Mouse (Mus musculus): ENCODE measurements around the gene Tmem164.
"Not testable (repeated sequence)": the region's sequence is repeated elsewhere in the genome, so short reads cannot be mapped to it uniquely, and the experiment has no call there.

Gene Tmem164

DNA sequence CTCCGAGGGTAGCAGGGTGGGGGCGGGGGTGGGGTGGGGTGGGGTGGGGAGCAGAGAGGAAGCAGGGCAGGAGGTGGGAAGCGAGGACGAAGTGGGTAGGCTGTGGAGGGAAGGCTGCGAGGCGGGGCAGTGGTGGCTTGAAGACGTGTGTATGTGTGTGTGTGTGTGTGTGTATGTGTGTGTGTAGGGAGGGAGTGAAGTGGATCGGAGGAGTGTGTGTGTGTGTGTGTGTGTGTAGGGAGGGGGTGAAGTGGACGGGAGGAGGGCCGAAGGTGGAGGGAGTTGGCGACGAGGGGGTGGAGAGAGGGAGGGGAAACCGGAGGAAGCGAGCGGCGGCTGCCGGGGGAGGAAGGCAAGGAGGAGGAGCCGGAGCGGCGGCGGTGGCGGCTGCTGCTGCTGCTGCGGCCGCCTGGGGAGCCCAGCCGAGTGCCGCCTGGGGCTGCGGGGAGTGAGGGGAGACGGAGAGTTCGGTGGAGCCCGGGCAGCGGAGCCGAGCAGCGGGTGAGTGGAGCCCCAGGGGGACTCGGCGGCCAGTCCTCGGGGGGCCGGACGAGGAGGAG, at the start of gene Tmem164:
Tmem164 (plus strand) TSS at position 351 of the 560 bp plus-strand sequence.
- peak; percentile 33 to 47 for DNase-seq (ENCODE audit: low spot score in 2 of 2)

DNA sequence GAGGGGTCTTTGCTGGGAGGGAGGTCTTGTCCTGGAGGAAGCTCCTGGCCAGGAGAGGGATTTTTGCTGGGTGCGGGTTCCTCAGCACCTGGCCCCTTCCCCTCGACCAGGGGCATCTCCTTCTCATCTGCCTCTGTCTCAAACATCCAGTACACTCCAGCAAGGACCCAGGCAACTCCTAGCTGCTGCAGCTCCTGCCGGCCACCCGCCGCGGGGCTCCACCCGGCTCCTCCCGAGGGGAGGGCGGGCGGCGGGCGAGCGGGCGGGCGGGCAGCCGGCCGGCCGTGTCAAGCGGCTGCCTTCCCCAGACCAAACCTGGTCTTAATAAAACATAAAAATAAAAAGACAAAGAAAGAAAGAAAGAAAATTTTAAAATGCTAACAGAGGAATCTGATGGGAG, 48.2 kb upstream of the Tmem164 start:
- not testable (repeated sequence) for DNase-seq (ENCODE audit: low spot score in 2 of 2)

DNA sequence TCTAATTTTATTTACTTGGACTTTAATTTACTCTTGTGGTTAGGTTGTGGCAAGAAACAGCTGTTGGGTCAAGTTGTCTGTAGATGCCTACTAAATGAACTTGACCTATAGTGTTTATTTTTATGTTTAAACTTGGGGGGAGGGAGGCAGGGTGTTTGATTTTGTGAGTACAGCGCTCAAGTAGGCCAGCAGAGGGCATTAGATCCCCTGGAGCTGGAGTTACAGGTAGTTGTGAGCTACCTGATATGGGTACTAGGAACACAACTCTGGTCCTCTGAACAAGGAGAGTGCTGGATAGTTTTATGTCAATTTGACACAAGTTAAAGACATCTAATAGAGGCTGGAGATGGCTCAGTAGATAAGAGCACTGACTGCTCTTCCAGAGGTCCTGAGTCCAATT, 34.0 kb upstream of the Tmem164 start:
- no peak for DNase-seq (ENCODE audit: low spot score in 2 of 2)

DNA sequence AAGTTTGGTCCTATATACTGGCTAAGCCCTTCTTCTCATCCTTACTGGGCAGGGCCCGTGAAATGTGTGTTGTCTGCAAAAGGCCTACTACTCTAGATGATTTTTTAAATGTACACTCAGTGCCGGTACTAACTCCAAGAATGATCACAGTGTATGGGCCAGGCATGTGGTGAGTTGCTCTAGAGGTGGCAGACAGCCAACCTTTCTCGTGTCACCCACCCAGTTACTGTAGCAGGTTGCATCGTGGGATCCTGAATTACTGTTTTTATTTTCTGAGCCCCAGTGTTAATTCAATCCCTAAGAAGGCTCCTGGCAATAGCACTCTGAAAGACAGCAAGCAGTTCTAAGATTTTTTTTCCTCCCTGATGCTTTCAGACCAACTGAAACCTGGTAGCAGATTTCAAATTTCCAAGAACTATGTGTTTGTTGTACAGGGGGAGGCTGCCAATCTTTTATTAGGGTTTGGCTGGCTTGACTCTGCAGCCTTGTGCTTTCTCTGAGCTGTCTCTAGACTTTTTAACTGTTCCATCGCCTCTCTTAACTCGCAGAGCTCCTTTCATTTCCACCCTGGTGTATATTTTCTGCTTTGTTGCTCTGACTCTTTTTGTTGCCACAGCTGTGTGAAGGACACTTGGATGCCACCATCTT, 31.0 kb upstream of the Tmem164 start:
- peak; percentile 2 to 4 for DNase-seq (ENCODE audit: low spot score in 2 of 2)

GRCm38 (mm10) chrX:142664704-142665422, 16.3 kb upstream of the Tmem164 start:
- DNase-seq (ENCODE audit: low spot score in 2 of 2), result no peak

DNA sequence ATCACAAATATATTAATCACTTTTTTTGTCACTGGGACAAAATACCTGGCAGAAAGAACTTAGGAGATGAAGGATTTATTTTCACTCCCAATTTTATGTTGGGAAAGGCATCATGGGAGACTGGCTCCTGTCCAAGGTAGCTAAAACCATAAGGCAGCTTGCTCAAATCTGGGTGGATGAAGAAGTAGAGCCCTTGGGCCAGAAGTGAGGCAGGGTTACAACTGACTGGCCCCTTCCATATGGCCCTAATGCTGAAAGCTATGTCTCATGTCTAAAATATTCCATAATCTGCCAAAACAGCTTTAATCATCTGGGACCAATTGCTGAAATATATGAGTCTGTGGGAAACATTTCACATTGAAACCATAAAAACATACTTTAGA, 15.8 kb upstream of the Tmem164 start:
- DNase-seq (ENCODE audit: low spot score in 2 of 2), result no peak

GRCm38 (mm10) chrX:142669312-142670091, 11.7 kb upstream of the Tmem164 start:
- DNase-seq (ENCODE audit: low spot score in 2 of 2), result no peak

- DNase-seq (ENCODE audit: low spot score in 2 of 2), result no peak
Observed at GRCm38 (mm10) chrX:142670121-142670520, 11.1 kb upstream of the Tmem164 start.

GRCm38 (mm10) chrX:142671141-142671540, 10.1 kb upstream of the Tmem164 start:
- no peak for DNase-seq (ENCODE audit: low spot score in 2 of 2)

- DNase-seq (ENCODE audit: low spot score in 2 of 2), result no peak
Observed at GRCm38 (mm10) chrX:142672701-142673100, 8.5 kb upstream of the Tmem164 start.

GRCm38 (mm10) chrX:142677193-142677592, 4.0 kb upstream of the Tmem164 start:
- no peak for DNase-seq (ENCODE audit: low spot score in 2 of 2)

DNA sequence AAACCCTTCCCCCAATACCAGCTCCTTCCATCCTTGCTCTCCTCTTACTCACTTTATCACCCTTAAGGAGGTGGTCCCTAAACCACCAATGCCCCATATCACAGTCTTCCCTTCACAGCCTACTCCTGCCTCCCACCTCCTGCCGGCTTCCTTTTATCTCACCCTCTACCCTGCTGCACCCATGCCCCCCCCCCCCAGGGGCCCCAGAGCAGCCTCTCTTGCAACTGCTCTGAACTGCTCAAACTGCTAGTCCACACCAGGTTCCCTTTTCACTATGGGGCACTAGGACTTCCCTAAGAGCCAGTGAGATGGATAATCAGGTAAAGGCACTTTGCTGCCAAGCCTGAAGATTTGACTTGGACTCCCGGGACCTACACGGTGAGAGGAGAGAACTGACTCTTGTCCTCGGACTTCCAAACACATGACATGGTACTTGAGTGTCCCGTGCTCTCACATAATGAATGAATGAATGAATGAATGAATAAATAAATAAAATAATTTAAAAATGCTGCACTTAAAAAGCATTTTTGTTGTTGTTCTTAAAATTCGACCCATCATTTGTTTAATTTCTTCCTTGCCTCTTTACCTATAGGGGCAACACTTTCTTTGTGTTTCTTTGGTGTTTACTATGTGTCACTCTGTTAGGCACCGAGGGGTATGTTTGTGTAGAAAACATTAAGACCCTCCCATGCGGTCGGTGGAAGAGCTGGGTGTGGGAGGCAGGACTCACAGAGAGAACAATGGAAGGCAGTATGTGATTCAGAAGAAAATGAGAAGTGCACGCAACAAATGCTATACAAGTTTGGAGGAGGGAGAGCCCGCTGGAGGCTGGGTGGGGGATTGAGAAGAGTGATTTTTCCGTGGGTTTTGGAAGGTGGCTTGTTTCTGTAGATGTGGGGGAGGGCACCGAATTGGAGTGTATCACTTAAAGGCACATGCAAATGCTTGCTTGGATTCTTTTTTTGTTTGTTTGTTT, 2.4 kb upstream of the Tmem164 start:
- DNase-seq (ENCODE audit: low spot score in 2 of 2), result no peak

DNA sequence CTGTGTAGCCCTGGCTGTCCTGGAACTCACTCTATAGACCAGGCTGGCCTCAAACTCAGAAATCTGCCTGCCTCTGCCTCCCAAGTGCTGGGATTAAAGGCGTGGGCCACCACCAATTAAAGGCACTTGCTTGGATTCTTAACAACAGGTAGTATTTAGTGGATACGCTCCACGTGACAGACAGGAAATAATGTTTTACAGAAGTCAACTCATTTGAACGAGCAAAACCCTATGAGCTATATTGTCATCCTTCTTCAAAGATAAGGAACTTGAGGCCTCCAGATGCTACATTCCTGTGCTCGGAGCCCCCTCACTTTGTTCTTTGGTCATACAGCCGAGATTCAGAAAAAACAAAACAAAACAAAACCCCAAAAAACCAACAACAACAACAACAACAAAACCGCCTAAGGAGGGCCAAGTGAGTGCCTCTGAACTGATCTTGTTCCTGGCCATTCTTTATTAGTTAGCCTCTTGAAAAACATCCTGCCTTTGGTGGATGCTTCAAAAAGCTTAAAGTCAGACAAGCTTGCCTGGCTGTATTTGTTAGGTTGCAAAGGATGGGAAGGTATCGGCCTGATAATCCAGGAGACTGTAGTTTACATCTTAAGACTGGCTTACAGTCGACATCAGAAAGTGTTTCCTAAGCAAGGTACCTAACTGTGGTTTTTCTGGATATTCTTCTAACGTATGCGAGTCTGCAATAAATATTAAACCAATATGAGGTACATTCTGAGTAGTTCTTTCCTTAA, 1.5 kb upstream of the Tmem164 start:
- DNase-seq (ENCODE audit: low spot score in 2 of 2), result no peak

- DNase-seq (ENCODE audit: low spot score in 2 of 2), result peak in 1 of 2 experiments; percentile 10
Observed at GRCm38 (mm10) chrX:142680391-142681055, 683 bp upstream of the Tmem164 start.

DNA sequence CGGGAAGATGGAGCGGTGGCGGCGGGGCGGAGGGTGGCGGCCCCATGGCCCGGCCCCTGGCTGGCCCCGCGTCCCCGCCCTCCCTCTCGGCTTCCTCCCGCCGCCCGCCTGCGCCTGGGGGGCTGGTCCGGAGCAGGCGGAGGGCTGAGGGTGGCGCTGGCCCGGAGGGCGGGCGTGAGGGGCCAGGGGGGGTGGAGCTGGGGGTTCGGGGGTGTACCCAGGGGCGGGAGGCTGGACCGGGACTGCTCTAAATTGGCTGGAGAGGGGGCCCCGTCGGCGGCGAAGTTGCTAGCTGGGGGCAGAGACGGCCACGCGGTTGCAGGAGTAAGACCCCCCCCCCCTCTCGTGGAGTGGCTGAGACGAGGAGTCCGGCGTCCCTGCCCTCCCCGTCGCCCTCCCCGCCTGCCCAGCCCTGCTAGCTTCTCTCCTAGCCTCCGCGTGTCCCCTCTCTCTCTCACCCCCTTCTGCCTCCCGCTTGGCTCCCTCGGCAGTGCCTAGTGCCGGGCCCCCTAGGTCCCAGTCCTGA, 473 bp downstream of the Tmem164 start:
- DNase-seq (ENCODE audit: low spot score in 2 of 2), result no peak

- no peak for DNase-seq (ENCODE audit: low spot score in 2 of 2)
Observed at GRCm38 (mm10) chrX:142682176-142682820, 1.1 kb downstream of the Tmem164 start.

GRCm38 (mm10) chrX:142682990-142683389, 1.8 kb downstream of the Tmem164 start:
- no peak for DNase-seq (ENCODE audit: low spot score in 2 of 2)

GRCm38 (mm10) chrX:142684674-142685073, 3.5 kb downstream of the Tmem164 start:
- DNase-seq (ENCODE audit: low spot score in 2 of 2), result no peak

- no peak for DNase-seq (ENCODE audit: low spot score in 2 of 2)
Observed at GRCm38 (mm10) chrX:142685676-142686075, 4.5 kb downstream of the Tmem164 start.
